Mouse (Mus musculus) kidney, postnatal 36 days (tissue): Measurements from ENCODE around the gene Atf4.

Source experiments
- DNase-seq, 2 experiments: peaks; one replicate each; pipeline ENCODE4 v3.0.0; 2021 to 2022; ENCODE audit warnings: mixed read lengths in 2 of 2

Gene Atf4

DNA sequence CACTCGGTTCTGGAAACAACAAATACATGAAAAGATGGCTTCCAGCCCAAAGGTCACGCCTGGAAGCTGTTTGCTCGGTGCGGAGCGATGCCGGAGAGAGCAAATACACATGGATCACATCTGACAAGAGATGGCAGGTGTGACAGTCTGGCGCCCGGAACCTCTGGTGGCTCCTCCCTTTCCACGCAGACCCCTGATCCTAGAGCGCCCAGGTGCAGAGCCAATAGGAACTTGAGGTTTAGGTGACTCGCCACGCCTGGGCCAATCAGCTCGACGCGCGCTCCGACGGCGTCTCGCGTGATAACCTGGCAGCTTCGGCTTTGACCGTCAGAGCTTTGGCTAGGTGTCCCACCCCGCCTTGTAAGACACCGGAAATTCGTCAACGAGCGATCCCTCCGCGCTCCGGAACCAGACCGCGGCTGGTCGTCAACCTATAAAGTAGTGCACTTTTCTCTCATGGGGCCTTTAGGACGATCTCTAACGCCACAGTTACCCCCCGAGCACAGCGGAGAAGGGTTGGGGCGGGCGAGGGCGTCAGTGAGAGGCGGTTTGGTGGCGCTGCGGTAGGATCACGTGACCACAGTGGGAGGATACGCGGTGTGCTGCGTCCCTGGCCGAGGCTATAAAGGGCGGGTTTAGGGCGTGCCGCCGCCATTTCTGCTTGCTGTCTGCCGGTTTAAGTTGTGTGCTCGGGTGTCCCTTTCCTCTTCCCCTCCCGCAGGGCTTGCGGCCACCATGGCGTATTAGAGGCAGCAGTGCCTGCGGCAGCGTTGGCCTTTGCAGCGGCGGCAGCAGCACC is at the start of gene Atf4:
Gene Atf4 (plus strand): TSS at position 338 of the 799 bp plus-strand sequence.
- DNase-seq, result peak; percentile 98 to 99

DNA sequence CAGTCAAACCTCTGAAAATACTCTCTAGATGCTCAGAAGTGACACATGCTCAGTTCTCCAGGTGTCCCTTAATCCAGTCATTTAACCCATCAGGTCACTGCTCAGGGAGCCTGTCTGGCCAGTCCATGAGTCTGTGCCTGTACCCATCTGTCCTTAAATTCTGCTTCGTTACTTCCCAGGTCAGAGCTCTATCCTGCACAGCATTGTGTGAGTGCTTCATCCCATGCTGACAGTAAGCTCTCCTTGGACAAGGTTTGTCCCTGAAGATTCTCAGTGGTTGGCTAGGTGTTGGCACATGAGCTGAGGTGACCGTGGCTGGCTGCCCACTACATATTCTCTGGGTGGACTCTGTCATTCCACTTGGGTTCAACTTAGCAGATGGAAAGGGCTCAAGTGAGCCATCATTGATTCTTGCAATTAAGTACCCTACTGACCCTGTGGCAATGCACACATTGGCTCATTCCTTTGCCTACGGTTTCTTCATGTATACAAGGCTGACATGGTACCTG is 48.9 kb upstream of the Atf4 start:
- DNase-seq, result no peak

DNA sequence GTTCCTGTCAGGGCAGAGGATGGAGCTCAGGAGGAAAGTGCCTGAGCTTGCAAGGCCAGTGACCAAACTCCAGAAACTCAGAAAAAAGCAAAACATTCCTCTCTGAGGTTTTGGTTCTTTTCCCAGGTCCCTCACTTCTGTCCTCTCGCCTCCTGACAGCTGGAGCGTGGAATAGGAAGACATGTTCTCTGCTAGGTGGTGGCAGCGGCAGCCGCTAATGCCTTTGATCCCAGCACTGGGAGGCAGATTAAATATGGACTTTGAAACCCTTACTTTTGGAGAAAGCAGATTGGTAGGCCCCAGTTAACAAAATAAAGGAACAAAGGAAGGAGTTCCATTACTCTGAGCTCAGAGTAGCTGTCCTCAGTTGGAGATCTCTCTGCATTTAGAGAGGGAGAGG is 46.5 kb upstream of the Atf4 start:
- peak; percentile 61 to 69 for DNase-seq

DNA sequence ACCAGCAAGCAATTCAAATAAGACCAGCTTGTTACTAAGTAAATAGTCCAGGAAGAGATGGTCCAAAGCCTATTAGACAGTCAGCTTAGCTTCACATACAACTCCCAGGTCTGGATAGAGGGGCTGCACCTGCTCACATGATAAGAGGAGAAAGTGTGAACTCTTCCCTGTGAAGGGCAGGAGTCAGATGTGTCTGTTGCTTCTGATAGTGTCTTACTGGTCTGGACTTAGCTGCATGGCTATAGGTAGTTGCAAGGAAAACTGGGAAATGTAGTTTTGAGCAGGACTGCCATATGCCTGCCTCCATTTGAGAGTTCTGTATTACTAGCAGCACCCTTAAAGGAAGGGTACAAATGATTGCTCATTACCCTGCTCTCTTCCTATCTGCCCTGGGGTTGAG is 41.3 kb upstream of the Atf4 start:
- no peak for DNase-seq

DNA sequence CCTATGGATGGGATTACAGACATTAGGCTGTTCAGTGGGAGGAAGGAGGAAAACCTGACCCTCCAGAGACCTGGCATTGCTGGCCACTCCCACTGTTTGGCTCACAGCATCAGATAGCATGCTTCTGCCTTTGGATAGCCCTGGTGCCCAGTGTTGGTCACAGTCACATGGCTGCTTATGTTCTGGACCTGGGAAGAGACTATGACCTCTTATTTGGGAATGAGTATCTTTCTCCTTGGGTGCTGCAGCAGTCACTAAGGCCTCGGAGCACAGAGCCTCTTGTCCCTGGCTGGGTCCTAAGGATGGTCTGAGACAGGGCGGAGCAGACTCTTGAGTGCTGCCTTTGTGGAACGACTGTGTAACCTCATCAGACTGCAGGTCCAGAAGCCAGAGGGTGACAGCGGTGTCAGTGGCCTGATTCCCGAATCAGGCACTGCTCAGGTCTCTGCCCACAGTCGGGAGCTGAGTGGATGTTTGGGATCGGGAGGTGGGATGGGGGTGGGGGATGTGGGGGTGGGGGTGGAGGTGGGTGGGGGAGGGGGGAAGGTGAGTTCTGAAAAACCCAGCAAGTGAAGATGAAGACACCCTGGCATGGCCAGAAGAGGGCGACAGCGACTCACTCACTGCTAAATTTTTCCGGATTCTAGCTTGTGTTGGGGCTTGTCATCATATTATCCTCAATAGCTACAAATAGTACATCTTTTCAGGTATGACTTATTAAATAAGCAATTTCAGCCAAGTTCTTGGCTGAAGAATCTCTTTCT is 39.1 kb upstream of the Atf4 start:
- DNase-seq, result peak in 1 of 2 experiments; percentile 68

DNA sequence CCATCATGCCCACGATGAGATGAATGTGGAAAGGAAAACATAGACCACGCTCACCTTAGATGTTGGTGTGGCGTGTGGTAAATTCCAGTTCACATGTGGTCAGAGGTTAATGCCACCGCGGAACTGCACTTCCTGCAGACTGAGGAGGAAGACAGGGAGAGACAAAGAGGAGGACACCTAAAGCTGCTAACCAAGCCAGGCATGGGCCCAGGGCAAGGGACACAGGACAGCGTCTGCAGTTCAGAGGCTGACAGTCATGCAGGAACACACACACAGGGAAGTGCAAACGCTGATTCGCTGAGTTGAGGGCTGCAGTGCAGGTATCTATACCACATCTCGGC is 38.5 kb upstream of the Atf4 start:
- DNase-seq, result no peak

DNA sequence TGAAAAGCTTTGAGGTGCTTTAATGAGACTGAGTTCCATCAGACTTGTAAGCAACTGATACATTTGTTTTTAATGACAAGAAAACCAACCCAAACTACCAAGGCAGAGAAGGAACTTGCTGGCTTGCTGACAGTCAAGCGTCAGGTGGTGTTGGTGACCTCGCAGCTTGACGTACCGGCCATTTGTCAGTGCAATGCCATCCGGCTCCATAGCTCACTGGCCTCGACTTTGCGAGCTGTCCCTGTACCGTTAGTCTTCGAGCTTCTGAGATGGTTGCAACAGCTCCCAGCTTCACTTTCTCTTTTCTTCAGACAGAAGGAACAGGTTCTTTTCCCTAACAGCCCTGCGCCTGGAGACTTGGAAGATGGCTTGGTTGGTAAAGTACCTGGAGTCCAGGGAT is 37.5 kb upstream of the Atf4 start:
- DNase-seq, result no peak

DNA sequence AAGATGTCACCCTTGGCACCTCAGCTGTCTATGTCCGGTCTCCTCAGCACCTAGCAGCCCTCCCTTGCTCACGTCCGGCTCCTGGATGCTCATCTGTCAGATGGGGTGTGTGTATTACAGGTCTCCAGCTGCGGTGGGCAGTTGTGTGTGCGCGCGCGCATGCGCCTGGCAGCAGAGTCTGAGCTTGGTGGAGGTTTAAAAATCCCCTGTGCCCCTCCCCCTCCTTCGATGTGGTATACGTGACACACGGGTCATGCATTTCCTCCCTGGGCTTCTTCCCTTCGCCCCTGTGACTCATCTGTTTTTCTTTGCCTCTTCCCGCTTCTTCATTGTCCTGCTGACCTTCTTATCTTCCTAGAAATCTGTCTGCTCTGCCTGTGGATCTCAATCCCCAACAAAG is 35.8 kb upstream of the Atf4 start:
- peak in 1 of 2 experiments; percentile 21 for DNase-seq

DNA sequence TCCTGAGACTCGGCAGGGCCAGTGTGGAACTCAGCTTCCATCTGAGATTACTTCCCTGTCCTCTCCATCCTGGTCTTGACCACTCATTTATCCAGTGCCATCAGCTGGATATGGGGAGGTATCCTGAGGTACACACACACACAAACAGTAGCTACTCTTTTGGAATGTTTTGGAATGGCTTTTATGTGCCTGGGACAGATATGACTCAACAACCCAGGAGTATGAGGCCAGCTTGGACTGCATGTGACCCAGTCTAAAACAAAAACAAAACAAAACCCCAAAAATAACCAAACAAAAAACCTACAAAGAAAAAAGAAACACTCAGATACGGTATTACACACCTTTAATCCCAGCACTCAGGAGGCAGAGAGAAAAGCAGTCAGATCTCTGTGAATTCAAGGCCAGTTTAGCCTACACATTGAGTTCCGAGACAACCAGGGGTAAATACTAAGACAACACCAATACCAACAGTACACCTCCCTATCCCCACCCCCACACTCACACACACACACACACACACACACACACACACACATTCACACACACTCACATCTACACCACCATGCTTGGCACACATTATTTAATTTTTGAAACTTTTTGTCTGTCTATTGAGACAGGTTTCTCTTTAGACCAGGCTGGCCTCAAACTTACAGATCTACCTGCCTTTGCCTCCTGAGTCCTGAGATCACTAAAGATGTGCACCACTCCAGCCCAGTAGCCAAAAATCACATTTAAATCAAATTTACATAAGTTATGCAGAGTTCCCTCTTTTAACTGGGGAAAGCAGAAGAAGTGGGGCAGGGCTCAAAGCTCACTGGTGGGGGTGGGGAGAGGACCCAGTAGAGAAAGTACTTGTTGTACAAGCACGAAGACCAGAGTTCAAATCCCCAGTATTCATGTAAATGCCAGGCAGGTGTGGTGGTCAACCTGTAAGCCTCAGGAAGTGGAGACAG is 35.0 kb upstream of the Atf4 start:
- no peak for DNase-seq

DNA sequence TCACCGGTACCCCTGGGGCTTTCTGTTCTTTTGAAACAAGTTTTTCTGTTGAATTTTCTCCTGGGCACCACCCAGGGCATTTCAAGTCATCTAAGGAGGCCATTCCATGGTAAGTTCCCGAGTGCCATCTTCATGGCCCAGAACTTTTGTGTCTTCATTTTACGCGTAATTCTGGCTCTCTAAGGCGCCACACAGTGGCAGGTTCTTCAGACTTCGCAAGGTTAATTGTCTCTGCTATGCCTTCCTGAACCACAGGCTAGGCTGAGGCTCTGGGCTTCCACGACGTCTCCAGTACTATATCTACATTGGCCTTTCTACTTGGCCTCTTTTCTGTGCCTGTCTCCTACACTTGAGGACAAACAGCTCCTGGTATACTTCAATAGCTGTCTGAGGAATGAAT is 34.0 kb upstream of the Atf4 start:
- peak in 1 of 2 experiments; percentile 25 for DNase-seq

DNA sequence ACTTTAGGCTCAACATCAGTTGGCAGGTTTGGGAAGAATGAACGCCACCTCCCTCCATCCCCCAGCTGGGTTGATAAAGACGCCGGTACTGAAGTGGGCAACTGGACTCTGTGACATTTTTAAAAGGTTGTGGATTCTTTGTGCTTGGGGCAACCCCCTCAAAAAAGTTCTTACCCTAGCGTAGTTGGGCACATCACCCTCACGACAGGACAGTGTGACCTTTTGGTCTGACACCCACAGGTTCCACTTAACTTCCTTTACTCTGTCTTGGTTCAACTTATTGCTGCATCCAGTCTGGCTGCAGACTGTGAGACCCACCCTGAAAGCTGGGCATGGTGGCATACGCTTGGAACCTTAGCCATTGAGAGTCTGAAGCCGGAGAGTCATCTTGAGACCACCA is 31.2 kb upstream of the Atf4 start:
- DNase-seq, result no peak

DNA sequence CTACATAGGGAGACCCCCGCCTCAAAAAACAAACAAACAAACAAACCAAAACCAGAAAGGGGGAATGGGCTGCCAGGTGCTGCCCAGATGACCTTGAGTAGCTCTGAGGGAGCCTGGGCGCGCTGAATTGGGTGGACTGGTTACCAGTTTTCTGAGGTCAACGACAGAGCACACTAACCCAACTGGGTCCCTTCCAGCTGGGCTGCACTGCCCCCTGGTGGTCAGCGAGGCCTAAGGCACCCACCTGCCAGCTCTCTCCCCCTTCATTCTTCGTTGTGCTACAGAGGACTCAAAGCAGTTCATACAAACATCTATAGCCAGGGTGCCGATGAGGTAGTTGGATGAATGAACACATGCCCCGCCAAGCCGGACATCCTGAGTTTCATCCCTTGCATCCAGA is 29.8 kb upstream of the Atf4 start:
- DNase-seq, result peak; percentile 61 to 89

DNA sequence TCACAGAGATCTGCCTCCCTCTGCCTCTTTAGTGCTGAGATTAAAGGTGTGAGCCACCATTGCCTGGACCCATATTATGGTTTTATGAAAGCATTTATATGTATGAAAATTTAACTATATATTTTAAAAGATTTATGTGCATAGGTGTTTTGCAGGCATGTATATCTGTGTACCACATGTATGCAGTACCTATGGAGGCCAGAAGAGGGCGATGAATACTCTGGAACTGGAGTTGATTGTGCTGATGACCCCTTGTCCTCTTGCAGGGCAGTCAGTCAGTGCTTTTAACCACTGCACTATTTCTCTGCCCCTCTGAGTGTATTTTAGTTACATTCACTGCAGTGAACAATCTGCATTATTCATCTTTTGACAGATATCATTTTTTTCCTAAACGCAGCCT is 29.2 kb upstream of the Atf4 start:
- peak; percentile 73 to 85 for DNase-seq

DNA sequence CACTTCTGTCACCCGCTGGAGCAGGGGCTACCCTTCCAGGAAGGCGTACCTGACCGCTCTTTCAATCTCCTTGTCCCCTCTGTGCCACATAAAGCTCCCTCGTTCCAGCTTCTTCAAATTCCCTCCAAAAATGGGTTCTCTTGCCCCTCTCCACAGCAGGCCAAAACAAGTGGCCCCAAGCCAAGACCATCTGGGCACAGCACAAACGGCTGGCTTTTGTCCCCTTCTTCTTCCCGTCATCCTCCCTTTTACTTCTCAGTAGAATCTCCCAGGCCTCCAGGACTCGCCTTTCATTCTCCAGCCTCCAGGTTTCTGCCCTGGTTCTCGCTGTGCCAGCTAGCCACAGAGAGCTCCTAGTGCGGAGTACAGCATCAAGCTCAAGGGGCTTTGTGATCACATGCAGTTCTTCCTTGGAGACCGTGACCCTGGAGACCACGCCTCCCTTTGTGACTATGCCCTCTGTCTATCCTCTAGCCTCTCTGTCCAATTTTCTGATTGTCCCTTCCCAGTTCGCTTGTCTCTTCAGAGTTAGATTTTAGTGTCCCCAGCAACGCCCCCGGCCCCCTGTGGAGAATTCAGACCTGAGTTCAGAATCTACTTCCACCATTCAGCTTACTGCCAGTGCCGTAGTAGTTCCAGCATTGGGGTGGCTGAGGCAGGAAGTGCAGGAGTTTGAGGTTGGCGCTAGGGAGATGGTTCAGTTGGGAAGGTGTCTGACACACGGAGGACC is 26.7 kb upstream of the Atf4 start:
- DNase-seq, result no peak

DNA sequence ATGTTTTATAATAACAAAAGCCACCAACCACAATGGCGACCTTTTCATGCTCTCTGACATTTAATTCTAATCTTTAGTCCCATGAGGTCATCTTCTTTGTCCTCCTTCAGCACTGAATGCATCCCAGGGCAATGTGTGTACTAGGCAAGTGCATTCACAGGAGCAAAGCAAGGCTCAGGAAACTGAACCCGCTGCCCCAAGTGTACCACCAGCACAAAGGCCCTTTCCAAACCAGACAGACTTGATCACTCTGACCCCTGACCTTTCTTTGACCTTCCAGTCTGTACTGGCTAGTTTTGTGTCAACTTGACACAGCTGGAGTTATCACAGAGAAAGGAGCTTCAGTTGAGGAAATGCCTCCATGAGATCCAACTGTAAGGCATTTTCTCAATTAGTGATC is 22.7 kb upstream of the Atf4 start:
- DNase-seq, result no peak

DNA sequence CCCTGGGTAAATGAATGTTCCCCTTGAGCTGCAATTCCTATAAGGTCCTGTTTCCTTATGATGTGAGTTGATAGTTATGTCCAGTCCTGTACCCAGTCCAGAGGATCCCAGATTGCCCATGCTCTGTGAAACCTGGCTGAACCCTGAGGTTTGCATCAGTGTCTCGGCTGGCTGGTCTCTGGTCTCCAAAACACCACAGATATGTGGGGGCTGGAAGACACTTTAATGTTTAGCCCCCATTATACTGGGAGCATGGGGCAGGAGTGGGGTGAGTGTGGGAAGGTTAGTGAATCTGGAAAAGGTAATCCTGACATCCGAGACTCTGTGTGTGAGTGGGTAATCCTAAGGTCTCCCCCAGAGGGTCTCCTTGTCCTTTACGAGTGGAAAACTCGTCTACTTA is 21.9 kb upstream of the Atf4 start:
- DNase-seq, result no peak

DNA sequence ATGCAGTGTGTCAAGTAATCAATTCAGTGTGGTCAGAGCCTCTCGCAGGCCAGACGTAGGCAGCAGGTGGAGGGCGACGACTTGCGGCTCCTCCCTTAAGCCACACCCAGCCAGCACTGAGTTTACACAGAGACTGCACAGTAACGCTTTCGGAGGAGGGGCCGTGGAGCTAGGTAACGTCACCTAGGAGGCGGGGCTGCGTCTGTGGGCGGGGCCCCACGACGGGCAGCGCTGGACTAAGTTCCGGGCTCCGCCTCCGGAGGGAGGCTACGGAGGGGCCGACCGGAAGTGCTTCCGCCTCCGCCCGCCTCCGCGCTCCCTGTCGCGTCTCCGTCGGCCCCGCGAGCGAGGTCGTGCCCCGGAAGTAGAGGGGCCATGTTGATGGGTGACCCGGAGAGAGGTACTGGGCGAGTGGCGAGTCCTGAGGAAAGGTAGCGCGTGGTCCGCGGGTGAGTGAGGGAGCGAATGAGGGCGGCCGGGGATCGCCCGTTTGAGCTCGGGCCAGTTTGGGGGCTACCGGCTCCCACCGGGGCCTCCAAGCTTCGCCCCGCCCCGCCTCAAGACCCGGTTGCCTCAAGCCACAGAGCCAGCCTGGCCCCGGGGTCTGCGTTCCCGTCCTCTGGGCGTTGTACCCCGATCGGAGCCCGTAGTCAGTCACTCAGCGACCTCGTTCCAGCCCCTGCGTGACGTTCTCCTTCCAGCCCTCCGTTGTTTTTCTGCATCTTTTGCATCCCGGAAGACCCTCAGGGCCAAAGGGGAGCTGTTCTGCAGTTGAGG is 21.1 kb upstream of the Atf4 start, which contains the start of gene Mief1:
Gene Mief1 (plus strand): TSS at position 286 of the 777 bp plus-strand sequence.
- peak; percentile 99 for DNase-seq

DNA sequence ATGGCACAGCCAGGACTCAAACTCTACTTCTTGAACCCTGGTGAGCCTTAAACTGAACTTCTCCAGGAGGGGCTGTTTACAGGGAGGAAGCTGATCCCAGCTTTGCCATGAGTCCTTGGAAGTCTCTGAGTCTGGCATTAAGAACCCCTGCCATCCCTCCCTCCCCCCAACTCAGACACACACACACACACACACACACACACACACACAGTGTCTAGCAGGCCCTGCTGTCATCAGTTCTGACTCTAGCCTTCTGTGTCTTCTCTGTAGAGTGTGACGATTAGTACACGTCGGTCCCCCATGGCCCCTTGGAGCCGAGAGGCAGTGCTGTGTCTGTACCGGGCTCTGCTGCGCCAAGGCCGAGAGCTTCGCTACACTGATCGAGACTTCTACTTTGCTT is 19.4 kb upstream of the Atf4 start, which contains the start of gene AC140267.1:
Gene AC140267.1 (plus strand): TSS at position 301 of the 400 bp plus-strand sequence.
- no peak for DNase-seq

DNA sequence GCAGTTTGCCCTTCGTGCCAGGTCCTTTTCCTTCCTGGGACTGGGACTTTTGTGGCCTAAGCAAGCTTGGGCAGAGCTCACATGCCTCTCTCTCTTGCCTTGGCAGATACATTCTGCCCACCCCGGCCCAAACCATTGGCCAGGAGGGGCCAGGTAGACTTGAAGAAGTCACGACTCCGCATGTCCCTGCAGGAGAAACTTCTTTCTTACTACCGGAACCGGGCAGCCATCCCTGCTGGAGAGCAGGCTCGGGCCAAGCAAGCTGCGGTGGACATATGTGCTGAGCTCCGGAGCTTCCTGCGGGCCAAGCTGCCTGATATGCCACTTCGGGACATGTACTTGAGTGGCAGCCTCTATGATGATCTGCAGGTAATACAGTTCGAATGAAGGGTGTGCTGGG is 6.8 kb upstream of the Atf4 start:
- DNase-seq, result no peak

DNA sequence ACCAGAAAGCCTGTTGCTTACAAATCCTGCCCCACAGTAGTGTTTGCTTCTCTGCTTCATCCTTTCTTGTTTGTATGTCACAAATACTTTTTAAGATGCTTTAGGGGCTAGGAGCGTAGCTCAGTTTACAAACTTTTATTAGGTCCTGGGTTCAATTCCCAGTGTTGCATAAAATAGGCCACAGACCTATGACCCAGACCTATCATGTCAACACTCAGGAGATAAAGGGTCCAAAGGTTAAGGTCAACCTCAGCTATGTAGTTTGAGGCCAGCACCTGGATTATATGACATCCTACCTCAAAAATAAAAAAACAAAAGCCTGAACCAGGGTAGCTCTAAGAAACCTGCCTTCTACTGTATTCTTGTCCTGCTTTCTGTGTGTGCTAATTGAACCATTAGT is 6.4 kb upstream of the Atf4 start:
- no peak for DNase-seq

DNA sequence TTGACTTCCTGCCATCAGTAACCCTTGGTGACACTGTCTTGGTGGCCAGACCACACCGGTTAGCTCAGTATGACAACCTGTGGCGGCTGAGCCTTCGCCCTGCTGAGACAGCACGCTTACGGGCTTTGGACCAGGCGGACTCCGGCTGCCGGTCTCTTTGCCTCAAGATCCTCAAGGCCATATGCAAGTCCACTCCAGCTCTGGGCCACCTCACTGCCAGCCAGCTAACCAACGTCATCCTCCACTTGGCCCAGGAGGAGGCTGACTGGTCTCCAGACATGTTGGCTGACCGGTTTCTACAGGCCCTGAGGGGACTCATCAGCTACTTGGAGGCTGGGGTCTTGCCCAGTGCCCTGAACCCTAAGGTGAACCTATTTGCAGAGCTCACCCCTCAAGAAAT is 5.3 kb upstream of the Atf4 start:
- DNase-seq, result no peak
